Mouse (Mus musculus) neural tube, embryonic 15.5 days (tissue): ENCODE measurements around the gene Pecam1. TPM values are rescaled to one million over a fixed set of nuclear protein-coding genes. Genes with fewer than 3 reads are reported as not detected.

Experiments used
- ATAC-seq: fragments of 200-750 bp; cut with Nextera tagmentation; 2 replicates; pipeline ENCODE4 v1.8.0; 2017; ENCODE audit warnings: mild to moderate bottlenecking, moderate TSS enrichment, moderate library complexity; ENCODE audit not compliant: low FRiP score
- H3K27ac ChIP-seq: fragments of 300-500 bp; sonication (generic); replicated peaks from 2 replicates; pipeline ENCODE4 v1.5.1; 2015; ENCODE audit warnings: mild to moderate bottlenecking, inconsistent platforms
- H3K27me3 ChIP-seq: fragments of 300-500 bp; sonication (generic); replicated peaks from 2 replicates; pipeline ENCODE4 v1.6.1; 2015; ENCODE audit warnings: inconsistent platforms
- H3K36me3 ChIP-seq: fragments of 300-500 bp; sonication (generic); 2 replicates; pipeline ENCODE4 v1.6.1; 2015; ENCODE audit warnings: inconsistent platforms
- H3K4me1 ChIP-seq: fragments of 300-500 bp; sonication (generic); 2 replicates; pipeline ENCODE4 v1.6.1; 2015; ENCODE audit warnings: inconsistent platforms
- H3K4me2 ChIP-seq: fragments of 300-500 bp; sonication (generic); 2 replicates; pipeline ENCODE4 v1.6.1; 2015; ENCODE audit warnings: inconsistent platforms, mild to moderate bottlenecking, moderate library complexity
- H3K4me3 ChIP-seq: fragments of 300-500 bp; sonication (generic); replicated peaks from 2 replicates; pipeline ENCODE4 v1.5.1; 2015; ENCODE audit warnings: mild to moderate bottlenecking, inconsistent platforms
- H3K9ac ChIP-seq: fragments of 300-500 bp; sonication (generic); replicated peaks from 2 replicates; pipeline ENCODE4 v1.6.1; 2015; ENCODE audit warnings: mild to moderate bottlenecking, inconsistent platforms
- H3K9me3 ChIP-seq: fragments of 300-500 bp; sonication (generic); replicated peaks from 2 replicates; pipeline ENCODE4 v1.6.1; 2016; ENCODE audit warnings: inconsistent platforms
- WGBS: fragments of 180-500 bp; shearing (Covaris S2); methylation state at CpG from one replicate; pipeline ENCODE4 v1.1.7; 2015; ENCODE audit warnings: mixed read lengths; 5-methylcytosine and 5-hydroxymethylcytosine counted together
- polyA plus RNA-seq: library from polyadenylated mRNA; unstranded; fragments of >200 nt; fragmentation: Nextera tagmentation; extraction: Ambion mirVana; gene quantifications from 2 replicates; pipeline ENCODE4 v1.2.1, GENCODE M21; 2015

The Pecam1 gene
- polyA plus RNA-seq, 1 experiment from 2014 or later: 14.4 TPM

- Histone ChIP-seq H3K4me1 (0 out of 2 replicates have a peak, but pooled peaks cover 2% of the 10 kb centered on the region), H3K27me3 (no peaks in the 10 kb centered on the region), H3K9me3 (no peaks in the 10 kb centered on the region), H3K4me2 (no peak overlapping the region), H3K36me3 (no peaks in the 10 kb centered on the region), H3K4me3 (no peak overlapping the region), H3K9ac (no peak overlapping the region), H3K27ac (no peak overlapping the region)
- ATAC-seq: no peak
- WGBS: 93% methylated on average over 6 of the region's 6 CpGs
Observed at GRCm38 (mm10) chr11:106681138-106681537, 69.3 kb downstream of the Pecam1 start.

- no peak overlapping the region for H3K27ac ChIP-seq
- no peaks in the 10 kb centered on the region for H3K9me3 ChIP-seq
- H3K4me1 ChIP-seq: peaks cover 10% of the 10 kb centered on the region
- 50% methylated on average over 6 of the region's 6 CpGs for WGBS
- H3K36me3 ChIP-seq: no peaks in the 10 kb centered on the region
- ATAC-seq: no peak
- no peak overlapping the region for H3K4me2 ChIP-seq
- no peaks in the 10 kb centered on the region for H3K27me3 ChIP-seq
- no peak overlapping the region for H3K4me3 ChIP-seq
- H3K9ac ChIP-seq: no peak overlapping the region
Observed at GRCm38 (mm10) chr11:106679874-106680273, 70.6 kb downstream of the Pecam1 start.

GRCm38 (mm10) chr11:106677910-106678591 is 72.4 kb downstream of the Pecam1 start:
- Histone ChIP-seq H3K9ac (no peak overlapping the region), H3K27me3 (no peaks in the 10 kb centered on the region), H3K4me1 (peaks cover 24% of the 10 kb centered on the region), H3K9me3 (no peaks in the 10 kb centered on the region), H3K36me3 (no peaks in the 10 kb centered on the region), H3K4me3 (no peak overlapping the region), H3K27ac (no peak overlapping the region), H3K4me2 (no peak overlapping the region)
- 71% methylated on average over 10 of the region's 10 CpGs for WGBS
- ATAC-seq: no peak

- H3K9ac ChIP-seq: no peak overlapping the region
- WGBS: 77% methylated on average over 4 of the region's 4 CpGs
- H3K36me3 ChIP-seq: no peaks in the 10 kb centered on the region
Observed at GRCm38 (mm10) chr11:106677331-106677730, 73.1 kb downstream of the Pecam1 start.

GRCm38 (mm10) chr11:106675875-106676274 is 74.6 kb downstream of the Pecam1 start:
- no peak overlapping the region for H3K4me3 ChIP-seq
- no peak overlapping the region for H3K4me2 ChIP-seq
- H3K4me1 ChIP-seq: peaks cover 24% of the 10 kb centered on the region
- no peak for ATAC-seq
- H3K27ac ChIP-seq: no peak overlapping the region
- no peaks in the 10 kb centered on the region for H3K36me3 ChIP-seq
- no peaks in the 10 kb centered on the region for H3K27me3 ChIP-seq
- H3K9me3 ChIP-seq: no peaks in the 10 kb centered on the region
- WGBS: 93% methylated on average over 5 of the region's 5 CpGs
- H3K9ac ChIP-seq: no peak overlapping the region

More at GRCm38 (mm10) chr11:106677331-106677730, 73.1 kb downstream of the Pecam1 start:
- H3K27ac ChIP-seq: no peak overlapping the region
- H3K4me3 ChIP-seq: no peak overlapping the region
- H3K27me3 ChIP-seq: no peaks in the 10 kb centered on the region
- H3K4me1 ChIP-seq: peaks cover 24% of the 10 kb centered on the region
- no peaks in the 10 kb centered on the region for H3K9me3 ChIP-seq
- no peak overlapping the region for H3K4me2 ChIP-seq
- ATAC-seq: no peak

GRCm38 (mm10) chr11:106675201-106675726 is 75.2 kb downstream of the Pecam1 start:
- Histone ChIP-seq H3K9ac (no peak overlapping the region), H3K9me3 (no peaks in the 10 kb centered on the region), H3K4me1 (peaks cover 24% of the 10 kb centered on the region), H3K36me3 (no peaks in the 10 kb centered on the region), H3K4me2 (no peak overlapping the region), H3K27ac (peak overlapping the region; percentile 74), H3K4me3 (no peak overlapping the region), H3K27me3 (no peaks in the 10 kb centered on the region)
- WGBS: 66% methylated on average over 10 of the region's 10 CpGs
- no peak for ATAC-seq

- no peak overlapping the region for H3K4me3 ChIP-seq
- H3K36me3 ChIP-seq: no peaks in the 10 kb centered on the region
- no peaks in the 10 kb centered on the region for H3K9me3 ChIP-seq
- no peaks in the 10 kb centered on the region for H3K27me3 ChIP-seq
- 1% methylated on average over 9 of the region's 9 CpGs for WGBS
- no peak overlapping the region for H3K9ac ChIP-seq
- H3K4me1 ChIP-seq: peaks cover 26% of the 10 kb centered on the region
- H3K27ac ChIP-seq: peak overlapping the region; percentile 74
- ATAC-seq: peak; percentile 85
- H3K4me2 ChIP-seq: peak overlapping the region; percentile 42
Observed at GRCm38 (mm10) chr11:106674612-106675153, 75.7 kb downstream of the Pecam1 start.

- no peak; the same call in 1 of the 2 replicates for ATAC-seq
- WGBS: 71% methylated on average over 8 of the region's 8 CpGs
- no peaks in the 10 kb centered on the region for H3K9me3 ChIP-seq
- H3K27me3 ChIP-seq: no peaks in the 10 kb centered on the region
- peak overlapping the region; percentile 74 for H3K27ac ChIP-seq
- peak overlapping the region; percentile 42 for H3K4me2 ChIP-seq
- H3K36me3 ChIP-seq: no peaks in the 10 kb centered on the region
- H3K4me3 ChIP-seq: no peak overlapping the region
- no peak overlapping the region for H3K9ac ChIP-seq
- peaks cover 32% of the 10 kb centered on the region for H3K4me1 ChIP-seq
Observed at GRCm38 (mm10) chr11:106673727-106674611, 76.5 kb downstream of the Pecam1 start.

- Histone ChIP-seq H3K4me3 (no peak overlapping the region), H3K4me2 (no peak overlapping the region), H3K4me1 (peaks cover 31% of the 10 kb centered on the region), H3K9me3 (no peaks in the 10 kb centered on the region), H3K9ac (no peak overlapping the region), H3K27ac (no peak overlapping the region), H3K27me3 (no peaks in the 10 kb centered on the region), H3K36me3 (no peaks in the 10 kb centered on the region)
- no peak for ATAC-seq
- WGBS: 90% methylated on average over 5 of the region's 5 CpGs
Observed at GRCm38 (mm10) chr11:106672919-106673505, 77.4 kb downstream of the Pecam1 start.

- ATAC-seq: no peak
- Histone ChIP-seq H3K27ac (no peak overlapping the region), H3K9ac (no peak overlapping the region), H3K9me3 (no peaks in the 10 kb centered on the region), H3K4me3 (no peak overlapping the region), H3K36me3 (no peaks in the 10 kb centered on the region), H3K27me3 (no peaks in the 10 kb centered on the region), H3K4me1 (peaks cover 29% of the 10 kb centered on the region), H3K4me2 (no peak overlapping the region)
- WGBS: 94% methylated on average over 8 of the region's 8 CpGs
Observed at GRCm38 (mm10) chr11:106671801-106672200, 78.6 kb downstream of the Pecam1 start.

- Histone ChIP-seq H3K4me3 (no peak overlapping the region), H3K4me2 (no peak overlapping the region), H3K9me3 (no peaks in the 10 kb centered on the region), H3K27ac (no peak overlapping the region), H3K27me3 (no peaks in the 10 kb centered on the region), H3K9ac (no peak overlapping the region), H3K36me3 (no peaks in the 10 kb centered on the region), H3K4me1 (peaks cover 29% of the 10 kb centered on the region)
- WGBS: 78% methylated on average over 4 of the region's 4 CpGs
- ATAC-seq: no peak
Observed at GRCm38 (mm10) chr11:106670951-106671478, 79.4 kb downstream of the Pecam1 start.
